Mouse (Mus musculus) thymus, postnatal 36 days (tissue): ENCODE results near the gene Creb3l1.

Experiments
- DNase-seq, 2 experiments: peaks; one replicate each; pipeline ENCODE4 v3.0.0; 2022; ENCODE audit warnings: mixed read lengths in 2 of 2

Creb3l1 gene

GRCm38 (mm10) chr2:92024274-92024672 lies at the start of gene Creb3l1:
Creb3l1 (minus strand) TSS chr2:92024502.
- no peak for DNase-seq

GRCm38 (mm10) chr2:92071143-92071542 lies 46.8 kb upstream of the Creb3l1 start:
- no peak for DNase-seq

GRCm38 (mm10) chr2:92069630-92070029 lies 45.3 kb upstream of the Creb3l1 start:
- DNase-seq = no peak

GRCm38 (mm10) chr2:92067600-92067999 lies 43.3 kb upstream of the Creb3l1 start:
- no peak for DNase-seq

GRCm38 (mm10) chr2:92066899-92067298 lies 42.6 kb upstream of the Creb3l1 start:
- no peak for DNase-seq

- DNase-seq = no peak
Measured at GRCm38 (mm10) chr2:92065938-92066337, 41.6 kb upstream of the Creb3l1 start.

GRCm38 (mm10) chr2:92065269-92065888 lies 41.1 kb upstream of the Creb3l1 start:
- no peak for DNase-seq

- DNase-seq = no peak
Measured at GRCm38 (mm10) chr2:92063106-92063505, 38.8 kb upstream of the Creb3l1 start.

GRCm38 (mm10) chr2:92061337-92061736 lies 37.0 kb upstream of the Creb3l1 start:
- DNase-seq = no peak

GRCm38 (mm10) chr2:92060291-92060690 lies 36.0 kb upstream of the Creb3l1 start:
- DNase-seq = no peak

- peak; percentile 25 to 39 for DNase-seq
Measured at GRCm38 (mm10) chr2:92059481-92060220, 35.3 kb upstream of the Creb3l1 start.

- DNase-seq = no peak
Measured at GRCm38 (mm10) chr2:92058936-92059335, 34.6 kb upstream of the Creb3l1 start.

- peak; percentile 79 to 83 for DNase-seq
Measured at GRCm38 (mm10) chr2:92058469-92058868, 34.2 kb upstream of the Creb3l1 start.

GRCm38 (mm10) chr2:92056760-92057159 lies 32.5 kb upstream of the Creb3l1 start:
- no peak for DNase-seq

- peak; percentile 47 to 53 for DNase-seq
Measured at GRCm38 (mm10) chr2:92055831-92056236, 31.5 kb upstream of the Creb3l1 start.

- DNase-seq = peak; percentile 87 to 91
Measured at GRCm38 (mm10) chr2:92055101-92055813, 31.0 kb upstream of the Creb3l1 start.

GRCm38 (mm10) chr2:92052754-92053153 lies 28.5 kb upstream of the Creb3l1 start:
- no peak for DNase-seq

GRCm38 (mm10) chr2:92052188-92052587 lies 27.9 kb upstream of the Creb3l1 start:
- DNase-seq = no peak

GRCm38 (mm10) chr2:92048034-92048690 lies 23.9 kb upstream of the Creb3l1 start:
- DNase-seq = no peak

GRCm38 (mm10) chr2:92047601-92048000 lies 23.3 kb upstream of the Creb3l1 start:
- DNase-seq = no peak

- no peak for DNase-seq
Measured at GRCm38 (mm10) chr2:92043285-92043684, 19.0 kb upstream of the Creb3l1 start.

- DNase-seq = no peak
Measured at GRCm38 (mm10) chr2:92041538-92041937, 17.2 kb upstream of the Creb3l1 start.

GRCm38 (mm10) chr2:92034273-92034672 lies 10.0 kb upstream of the Creb3l1 start:
- no peak for DNase-seq
